Mouse (Mus musculus) small intestine, adult 2 months (tissue): ENCODE data around the gene Tsx.

Source experiments
- CTCF ChIP-seq: fragments of 200-500 bp; IDR thresholded peaks from 2 replicates; pipeline ENCODE4 v1.5.1; 2012; ENCODE audit warnings: low read depth, mild to moderate bottlenecking, control low read depth, inconsistent platforms, low read length, moderate library complexity, mixed read lengths; ENCODE audit not compliant: insufficient replicate concordance, insufficient read length; ENCODE audit errors: extremely low read depth
- POLR2A ChIP-seq: fragments of 200-500 bp; IDR thresholded peaks from 2 replicates; pipeline ENCODE4 v1.6.1; 2012; ENCODE audit warnings: low read depth, mild to moderate bottlenecking, control low read depth, inconsistent platforms, low read length, moderate library complexity

DNA sequence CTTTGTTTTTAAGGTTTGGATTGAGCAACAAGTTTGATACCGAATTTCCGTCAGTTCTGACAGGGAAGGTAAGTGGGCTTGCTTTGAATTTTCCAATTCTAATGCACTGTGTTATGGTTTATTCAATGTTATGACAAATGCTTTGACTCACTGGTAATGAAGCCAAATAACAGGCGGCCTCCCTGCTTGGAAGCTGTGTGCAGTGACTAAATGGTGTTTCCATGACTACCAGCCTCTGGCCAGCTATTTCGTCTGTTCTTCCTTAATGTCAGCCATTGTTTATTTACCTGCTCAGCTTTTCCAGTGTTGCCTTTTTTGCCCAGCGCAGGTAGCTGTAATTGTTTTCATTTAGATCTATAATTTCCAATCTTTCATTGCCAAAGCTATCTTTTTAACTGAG is 48.1 kb upstream of the Tsx start:
- no peak for TF ChIP-seq CTCF
- no peak for TF ChIP-seq POLR2A
